Mouse (Mus musculus) thymus, postnatal 4 days (tissue): ENCODE data around the gene Crcp.

ENCODE experiments used
- DNase-seq: peaks from one replicate; pipeline ENCODE4 v3.0.0; 2021

Crcp gene

DNA sequence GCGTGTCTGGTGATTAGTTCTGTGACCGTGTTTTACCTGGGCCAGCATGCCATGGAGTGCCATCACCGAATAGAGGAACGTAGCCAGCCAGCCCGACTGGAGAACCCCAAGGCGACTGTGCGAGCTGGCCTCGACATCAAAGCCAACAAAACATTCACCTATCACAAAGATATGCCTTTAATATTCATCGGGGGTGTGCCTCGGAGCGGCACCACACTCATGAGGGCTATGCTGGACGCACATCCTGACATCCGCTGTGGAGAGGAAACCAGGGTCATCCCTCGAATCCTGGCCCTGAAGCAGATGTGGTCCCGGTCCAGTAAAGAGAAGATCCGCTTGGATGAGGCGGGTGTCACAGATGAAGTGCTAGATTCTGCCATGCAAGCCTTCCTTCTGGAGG lies 72.6 kb downstream of the Crcp start:
- DNase-seq = no peak

DNA sequence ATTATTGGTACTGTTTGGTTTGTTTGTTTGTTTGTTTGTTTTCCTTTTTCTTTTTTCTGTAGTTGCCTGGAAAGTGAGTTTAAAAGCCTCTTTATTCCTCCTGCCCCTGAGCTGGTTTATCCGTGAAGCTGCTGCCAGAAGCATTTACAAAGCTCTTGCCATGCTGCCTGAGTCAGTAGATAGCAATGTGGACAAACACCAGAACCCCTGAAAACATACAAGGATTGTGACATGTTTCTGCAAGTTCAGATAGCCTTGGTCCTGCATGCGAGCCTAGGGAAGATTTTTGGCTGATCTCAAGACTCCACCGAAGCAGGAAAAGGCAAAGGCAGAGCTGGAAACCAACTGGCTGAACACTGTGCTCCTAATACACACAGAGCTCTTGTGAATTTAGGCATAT lies 80.3 kb downstream of the Crcp start:
- DNase-seq = no peak
